Mouse (Mus musculus): Measurements from ENCODE around the gene Gm13420. TPM values are rescaled to one million over a fixed set of nuclear protein-coding genes. Genes with fewer than 3 reads are reported as not detected.
"Not testable (repeated sequence)": the region's sequence is repeated elsewhere in the genome, so short reads cannot be mapped to it uniquely, and the experiment has no call there.

Gm13420 gene
- polyA plus RNA-seq (2016; fragmentation: Nextera tagmentation; extraction: Ambion mirVana) = not detected in 2 replicates

DNA sequence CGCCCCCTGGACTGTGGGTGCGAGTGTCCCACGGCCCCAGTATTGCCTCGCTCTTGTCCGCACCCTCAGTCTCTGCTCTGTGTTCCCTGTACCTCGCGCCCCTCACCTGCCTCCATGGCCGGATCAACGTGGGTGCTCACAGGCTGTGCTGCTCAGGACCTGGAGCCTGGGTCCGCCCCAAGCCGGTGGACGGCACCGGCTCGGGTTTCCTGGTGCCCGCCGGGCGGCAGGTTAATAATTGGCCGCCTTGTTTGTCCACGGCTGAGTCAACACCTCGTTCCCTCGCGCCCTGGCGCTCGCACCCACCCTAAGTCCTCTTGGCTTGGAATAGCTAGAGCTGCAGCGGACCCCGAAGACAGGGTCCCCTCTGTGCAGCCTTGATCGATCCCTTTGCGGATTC, at the start of gene Gm13420:
Gene Gm13420 (minus strand): TSS at position 189 of the 400 bp plus-strand sequence.
- peak within 1 kb of the TSS; percentile 37 for H3K4me3 ChIP-seq
- peaks cover 76% of the 10 kb centered on the region for H3K27me3 ChIP-seq (ENCODE audit: poor library complexity, severe bottlenecking)
- peaks cover 22% of the 10 kb centered on the region for H3K4me1 ChIP-seq
- 5% methylated on average over 28 of the region's 28 CpGs for WGBS
- H3K9me3 ChIP-seq = 0 out of 2 replicates have a peak, but pooled peaks cover 4% of the 10 kb centered on the region
- no peaks in the 10 kb centered on the region for H3K36me3 ChIP-seq (replicated peaks)
- DNase-seq (ENCODE audit: extremely low spot score, low spot score) = no peak
- no peak within 1 kb of the TSS for H3K27ac ChIP-seq

DNA sequence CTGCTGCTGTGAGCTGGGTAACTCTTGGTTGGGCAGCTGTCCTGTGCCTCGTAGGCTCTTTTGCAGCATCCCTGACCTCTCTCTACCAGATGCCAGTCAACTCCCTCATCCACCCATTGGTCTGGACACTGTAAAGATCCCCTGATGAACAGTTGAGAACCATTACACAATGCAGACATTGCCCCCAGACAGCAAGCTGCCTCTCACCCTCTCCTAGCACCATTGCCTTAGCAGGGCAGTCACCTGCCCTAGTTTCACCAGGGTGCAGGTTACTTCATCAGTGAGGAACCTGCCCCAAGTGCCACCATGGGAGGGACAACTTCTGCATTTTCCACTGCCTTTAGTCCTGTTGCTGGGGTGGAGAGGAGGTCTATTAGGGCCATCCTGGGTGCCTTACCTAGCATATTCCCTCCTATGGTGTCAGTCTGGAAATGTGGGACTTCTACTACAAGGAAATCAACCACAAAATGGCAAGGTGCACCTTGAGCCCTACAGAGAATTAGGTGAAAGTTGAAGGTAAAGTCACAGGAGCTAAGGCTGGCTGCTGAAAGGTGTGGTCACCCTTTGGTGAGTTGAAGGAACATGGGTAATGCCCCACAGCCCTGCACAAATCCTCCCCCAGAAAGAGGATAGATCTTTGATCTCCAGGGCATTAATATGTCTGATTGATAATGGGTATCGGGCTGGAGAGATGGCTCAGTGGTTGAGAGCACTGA, 41.4 kb upstream of the Gm13420 start:
- Histone ChIP-seq H3K36me3 (replicated peaks) (peaks cover 69% of the 10 kb centered on the region), H3K9me3 (no peaks in the 10 kb centered on the region), H3K27ac (no peak overlapping the region), H3K4me3 (no peak overlapping the region), H3K4me1 (peaks cover 17% of the 10 kb centered on the region), H3K27me3 (ENCODE audit: poor library complexity, severe bottlenecking) (no peaks in the 10 kb centered on the region)
- 94% methylated on average over 2 of the region's 2 CpGs for WGBS
- no peak for DNase-seq (ENCODE audit: extremely low spot score, low spot score)

DNA sequence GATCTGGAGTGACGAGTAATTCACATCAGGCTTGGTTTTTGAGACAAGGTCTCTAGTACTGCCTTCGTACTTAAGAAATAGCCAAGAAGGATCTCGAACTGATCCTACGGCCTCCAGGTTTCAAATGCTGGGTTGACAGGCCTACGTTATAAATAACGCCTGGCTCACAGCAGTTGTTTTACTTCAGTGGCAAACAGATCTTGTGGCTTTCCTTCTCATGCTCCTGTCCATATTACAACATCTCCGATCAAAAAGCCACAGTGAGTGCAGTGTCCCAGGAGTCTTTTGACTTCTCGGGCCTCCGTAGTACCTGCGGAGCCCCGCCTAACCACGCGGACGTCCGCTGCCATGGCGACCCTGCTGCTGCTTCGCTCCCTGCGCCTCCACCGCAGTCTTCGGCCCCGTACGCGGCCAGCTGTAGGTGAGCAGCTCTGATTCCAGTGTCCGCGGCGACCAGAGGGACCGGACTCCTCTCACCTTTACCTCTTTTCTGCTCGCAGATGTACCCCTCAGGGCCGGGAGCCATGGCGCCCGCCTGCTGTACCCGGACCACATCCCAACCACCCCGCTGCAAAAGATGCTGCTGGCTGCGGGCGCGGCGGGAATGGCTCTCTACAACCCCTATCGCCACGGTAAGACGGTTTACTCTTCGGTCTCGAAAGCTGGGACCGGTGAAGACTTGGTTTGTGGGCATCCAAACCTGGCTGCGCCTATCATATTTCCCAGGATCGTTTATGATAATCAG, 36.6 kb upstream of the Gm13420 start, which contains the start of gene Trub2:
Gene Trub2 (minus strand): TSS at position 566 of the 745 bp plus-strand sequence.
- Histone ChIP-seq H3K36me3 (replicated peaks) (peaks cover 69% of the 10 kb centered on the region), H3K9me3 (no peaks in the 10 kb centered on the region), H3K27ac (peak within 1 kb of the TSS; percentile 88), H3K4me3 (peak within 1 kb of the TSS; percentile 88), H3K27me3 (ENCODE audit: poor library complexity, severe bottlenecking) (no peaks in the 10 kb centered on the region), H3K4me1 (peaks cover 20% of the 10 kb centered on the region)
- under 1% methylated on average over 45 of the region's 45 CpGs for WGBS
- DNase-seq (ENCODE audit: extremely low spot score, low spot score) = peak; percentile 78

DNA sequence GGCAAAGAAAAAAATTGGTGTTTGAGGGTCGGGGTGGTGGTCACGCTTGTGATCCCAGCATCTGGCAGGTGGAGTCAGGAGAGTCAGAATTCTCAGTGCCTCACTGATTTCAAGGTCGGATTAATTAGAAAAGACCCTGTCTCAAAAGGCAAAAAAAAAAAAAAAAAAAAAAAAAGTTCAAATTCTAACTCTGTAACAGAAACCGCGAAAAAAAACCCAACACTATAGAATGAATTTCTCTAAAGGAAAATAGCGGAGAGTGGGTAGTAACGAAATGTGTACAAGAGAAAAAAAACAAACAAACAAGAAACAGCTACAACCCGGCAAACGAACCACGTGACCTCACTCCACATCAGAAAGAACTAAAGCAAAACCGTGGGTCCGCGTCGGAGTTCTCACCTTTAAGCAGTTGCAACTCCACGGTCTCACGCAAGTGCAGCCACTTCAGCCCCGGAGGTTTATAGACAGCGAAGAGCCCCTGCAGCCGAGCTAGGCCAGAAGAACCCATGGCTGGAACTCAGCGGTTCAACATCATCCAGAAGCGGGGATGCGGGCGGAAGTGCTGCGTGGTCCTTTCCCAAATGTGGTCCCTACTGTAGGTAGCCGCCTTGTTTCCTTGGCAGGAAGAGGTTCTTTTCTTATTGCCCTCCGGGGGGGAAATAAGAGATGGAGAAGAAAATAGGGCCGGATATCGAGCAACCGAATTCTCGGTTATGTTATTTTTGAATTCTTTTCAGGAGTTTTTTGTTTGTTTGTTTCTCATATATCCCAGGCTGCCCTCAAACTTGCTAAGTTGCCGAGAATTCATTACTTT, 35.8 kb upstream of the Gm13420 start, which contains the start of gene Coq4:
Gene Coq4 (plus strand): TSS at position 390 of the 814 bp plus-strand sequence.
- H3K36me3 ChIP-seq (replicated peaks) = peaks cover 69% of the 10 kb centered on the region
- no peaks in the 10 kb centered on the region for H3K27me3 ChIP-seq (ENCODE audit: poor library complexity, severe bottlenecking)
- 2% methylated on average over 31 of the region's 31 CpGs for WGBS
- peak; percentile 88 for DNase-seq (ENCODE audit: extremely low spot score, low spot score)
- H3K27ac ChIP-seq = peak within 1 kb of the TSS; percentile 88
- H3K4me3 ChIP-seq = peak within 1 kb of the TSS; percentile 88
- H3K9me3 ChIP-seq = peaks cover 1% of the 10 kb centered on the region; the same call in 1 of the 2 replicates
- H3K4me1 ChIP-seq = peaks cover 20% of the 10 kb centered on the region

DNA sequence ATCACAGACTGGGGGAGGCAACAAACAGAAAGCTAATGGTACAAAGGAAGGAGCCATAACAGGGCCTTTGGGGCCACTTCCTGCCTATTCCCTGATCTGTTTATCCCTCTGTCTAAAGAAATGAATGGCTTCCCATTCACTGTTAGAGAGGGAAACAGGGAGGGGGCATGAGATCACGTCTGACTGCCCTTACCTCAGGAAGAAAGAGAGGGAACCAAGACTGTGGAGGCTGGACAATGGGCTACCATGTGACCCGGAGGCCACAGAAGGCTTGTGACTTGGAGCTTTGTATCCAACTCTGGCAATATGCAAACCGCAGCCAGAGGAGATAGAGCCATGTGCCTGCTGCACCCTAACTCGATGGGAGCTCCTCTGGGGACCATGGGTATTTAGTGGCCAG, 32.8 kb upstream of the Gm13420 start:
- no peaks in the 10 kb centered on the region for H3K27me3 ChIP-seq (ENCODE audit: poor library complexity, severe bottlenecking)
- no peak overlapping the region for H3K27ac ChIP-seq
- H3K4me1 ChIP-seq = peaks cover 20% of the 10 kb centered on the region
- no peak overlapping the region for H3K4me3 ChIP-seq
- WGBS = 75% methylated on average over 4 of the region's 4 CpGs
- DNase-seq (ENCODE audit: extremely low spot score, low spot score) = no peak
- peaks cover 72% of the 10 kb centered on the region for H3K36me3 ChIP-seq (replicated peaks)
- H3K9me3 ChIP-seq = peaks cover 12% of the 10 kb centered on the region

DNA sequence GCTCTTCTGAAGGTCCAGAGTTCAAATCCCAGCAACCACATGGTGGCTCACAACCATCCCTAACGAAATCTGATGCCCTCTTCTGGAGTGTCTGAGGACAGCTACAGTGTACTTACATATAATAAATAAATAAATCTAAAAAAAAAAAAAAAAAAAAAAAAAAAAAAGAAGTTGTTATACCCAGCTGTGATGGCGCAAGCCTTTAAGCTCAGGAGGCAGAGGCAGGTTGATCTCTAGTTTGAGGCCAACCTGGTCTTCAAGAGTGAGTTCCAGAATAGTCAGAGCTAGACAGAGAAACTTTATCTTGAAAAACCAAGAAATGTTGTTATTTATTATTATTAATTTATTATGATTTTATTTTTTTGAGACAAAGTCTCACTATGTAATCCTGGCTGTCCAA, 29.8 kb upstream of the Gm13420 start:
- not testable (repeated sequence) for H3K4me3 ChIP-seq; DNase-seq (ENCODE audit: extremely low spot score, low spot score); H3K27ac ChIP-seq; H3K27me3 ChIP-seq (ENCODE audit: poor library complexity, severe bottlenecking); H3K4me1 ChIP-seq
- H3K9me3 ChIP-seq = peaks cover 12% of the 10 kb centered on the region
- peaks cover 99% of the 10 kb centered on the region for H3K36me3 ChIP-seq (replicated peaks)
- WGBS = 96% methylated on average over 2 of the region's 2 CpGs

DNA sequence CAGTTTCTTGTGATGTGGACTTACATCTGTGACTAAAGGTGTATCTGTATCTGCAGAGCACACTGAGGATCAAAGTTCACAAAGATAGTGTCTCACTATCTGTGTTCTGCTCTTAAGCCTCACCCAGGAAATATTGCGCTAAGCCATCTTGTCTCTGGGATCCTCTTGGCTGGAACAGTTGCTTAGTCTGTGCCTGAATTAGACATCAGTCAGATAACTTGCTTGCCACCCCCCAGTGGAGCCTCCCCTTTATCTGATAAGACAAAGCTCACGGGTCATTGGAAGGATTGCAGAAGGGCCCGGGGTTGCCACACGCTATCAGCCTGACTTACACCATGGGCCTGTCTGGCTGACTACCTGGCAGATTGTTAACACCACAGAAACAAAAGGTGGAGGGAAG, 21.8 kb upstream of the Gm13420 start:
- peaks cover 49% of the 10 kb centered on the region for H3K36me3 ChIP-seq (replicated peaks)
- no peak overlapping the region for H3K4me3 ChIP-seq
- no peaks in the 10 kb centered on the region for H3K4me1 ChIP-seq
- no peak overlapping the region for H3K27ac ChIP-seq
- H3K9me3 ChIP-seq = no peaks in the 10 kb centered on the region
- no peak for DNase-seq (ENCODE audit: extremely low spot score, low spot score)
- 96% methylated on average over 4 of the region's 4 CpGs for WGBS
- no peaks in the 10 kb centered on the region for H3K27me3 ChIP-seq (ENCODE audit: poor library complexity, severe bottlenecking)

DNA sequence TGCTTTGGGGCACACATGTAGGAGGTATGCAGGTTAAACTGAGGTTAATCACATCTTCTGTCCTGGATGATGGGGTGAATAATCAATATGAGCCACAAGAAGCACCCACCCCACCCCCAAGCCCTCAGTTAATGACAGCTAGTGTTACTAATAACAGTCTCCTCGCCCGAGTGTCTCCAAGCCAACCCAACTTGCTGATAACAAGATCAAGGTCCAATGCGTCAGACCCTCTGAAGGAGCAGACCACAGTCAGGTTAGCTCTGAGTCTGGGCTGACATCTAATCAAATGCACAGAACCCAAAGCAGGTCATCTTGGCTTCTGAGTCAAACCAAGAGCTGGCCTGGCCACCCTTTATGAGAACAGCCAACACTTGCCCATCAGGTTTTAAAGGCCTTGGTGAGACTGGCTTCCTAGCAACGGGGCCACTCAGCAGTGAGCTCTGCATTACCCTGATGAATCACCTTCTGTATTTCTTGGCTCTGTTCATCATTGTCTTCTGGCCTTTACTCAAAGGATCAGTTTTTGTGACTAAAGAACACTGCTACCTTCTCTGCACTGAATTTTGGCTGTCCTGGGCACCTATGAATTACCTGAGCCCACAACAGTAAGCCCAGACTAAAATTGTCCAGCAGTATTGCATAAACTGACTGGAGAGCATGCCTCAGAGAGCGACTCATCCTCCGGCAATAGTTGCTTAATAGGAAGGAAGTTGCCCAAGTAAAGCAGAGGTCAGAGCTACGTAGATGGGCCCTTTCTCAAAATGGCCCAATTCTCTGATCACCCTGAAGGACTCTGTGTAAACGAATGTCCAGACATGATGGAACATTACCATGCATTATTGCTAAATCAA, 20.4 kb upstream of the Gm13420 start:
- Histone ChIP-seq H3K27me3 (ENCODE audit: poor library complexity, severe bottlenecking) (no peaks in the 10 kb centered on the region), H3K27ac (no peak overlapping the region), H3K4me1 (no peaks in the 10 kb centered on the region), H3K36me3 (replicated peaks) (peaks cover 35% of the 10 kb centered on the region), H3K4me3 (no peak overlapping the region), H3K9me3 (no peaks in the 10 kb centered on the region)
- WGBS = 86% methylated on average over 8 of the region's 8 CpGs
- no peak for DNase-seq (ENCODE audit: extremely low spot score, low spot score)

DNA sequence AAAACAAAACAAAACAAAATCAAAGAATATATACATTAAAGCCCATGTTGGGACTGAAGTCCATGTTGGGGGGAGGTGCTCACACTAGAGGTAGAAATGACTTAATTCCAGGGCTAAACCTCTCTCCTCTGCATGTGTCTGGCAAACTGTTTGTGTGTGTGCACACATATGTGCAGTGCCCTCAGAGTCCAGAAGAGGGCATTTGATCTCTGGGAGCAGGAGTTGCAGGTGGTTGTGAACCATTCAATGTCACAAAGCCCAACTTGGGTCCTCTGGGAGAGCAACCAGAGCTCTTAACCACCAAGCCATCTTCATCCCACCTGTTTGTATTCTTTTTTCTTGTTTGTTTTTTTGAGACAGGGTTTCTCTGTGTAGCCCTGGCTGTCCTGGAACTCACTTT, 18.7 kb upstream of the Gm13420 start:
- Histone ChIP-seq H3K4me1 (no peaks in the 10 kb centered on the region), H3K9me3 (no peaks in the 10 kb centered on the region), H3K27ac (no peak overlapping the region), H3K27me3 (ENCODE audit: poor library complexity, severe bottlenecking) (0 out of 2 replicates have a peak, but pooled peaks cover 4% of the 10 kb centered on the region), H3K4me3 (no peak overlapping the region), H3K36me3 (replicated peaks) (peaks cover 21% of the 10 kb centered on the region)
- no peak for DNase-seq (ENCODE audit: extremely low spot score, low spot score)

DNA sequence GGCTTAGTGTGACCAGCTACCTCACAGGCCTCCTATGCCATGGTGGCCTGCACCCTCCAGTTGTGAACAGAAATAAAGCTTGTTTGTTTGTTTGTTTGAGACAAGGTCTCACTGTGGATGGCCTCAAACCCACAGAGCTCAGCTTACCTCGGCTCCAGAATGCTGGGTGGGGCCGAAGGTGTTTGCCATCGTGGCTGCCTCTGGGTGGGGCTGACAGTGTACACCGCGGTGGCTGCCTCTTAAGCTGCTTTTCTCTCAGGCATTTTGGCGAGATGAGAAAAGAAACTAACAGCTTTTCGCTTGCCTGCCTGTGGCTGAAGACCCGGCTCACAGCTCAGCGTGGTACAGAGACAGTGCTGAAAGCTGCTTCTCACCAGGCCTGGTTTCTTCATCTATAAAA, 17.4 kb upstream of the Gm13420 start:
- Histone ChIP-seq H3K36me3 (replicated peaks) (peaks cover 13% of the 10 kb centered on the region), H3K27ac (no peak overlapping the region), H3K4me1 (no peaks in the 10 kb centered on the region), H3K4me3 (no peak overlapping the region), H3K9me3 (no peaks in the 10 kb centered on the region), H3K27me3 (ENCODE audit: poor library complexity, severe bottlenecking) (0 out of 2 replicates have a peak, but pooled peaks cover 7% of the 10 kb centered on the region)
- 70% methylated on average over 9 of the region's 9 CpGs for WGBS
- DNase-seq (ENCODE audit: extremely low spot score, low spot score) = no peak

DNA sequence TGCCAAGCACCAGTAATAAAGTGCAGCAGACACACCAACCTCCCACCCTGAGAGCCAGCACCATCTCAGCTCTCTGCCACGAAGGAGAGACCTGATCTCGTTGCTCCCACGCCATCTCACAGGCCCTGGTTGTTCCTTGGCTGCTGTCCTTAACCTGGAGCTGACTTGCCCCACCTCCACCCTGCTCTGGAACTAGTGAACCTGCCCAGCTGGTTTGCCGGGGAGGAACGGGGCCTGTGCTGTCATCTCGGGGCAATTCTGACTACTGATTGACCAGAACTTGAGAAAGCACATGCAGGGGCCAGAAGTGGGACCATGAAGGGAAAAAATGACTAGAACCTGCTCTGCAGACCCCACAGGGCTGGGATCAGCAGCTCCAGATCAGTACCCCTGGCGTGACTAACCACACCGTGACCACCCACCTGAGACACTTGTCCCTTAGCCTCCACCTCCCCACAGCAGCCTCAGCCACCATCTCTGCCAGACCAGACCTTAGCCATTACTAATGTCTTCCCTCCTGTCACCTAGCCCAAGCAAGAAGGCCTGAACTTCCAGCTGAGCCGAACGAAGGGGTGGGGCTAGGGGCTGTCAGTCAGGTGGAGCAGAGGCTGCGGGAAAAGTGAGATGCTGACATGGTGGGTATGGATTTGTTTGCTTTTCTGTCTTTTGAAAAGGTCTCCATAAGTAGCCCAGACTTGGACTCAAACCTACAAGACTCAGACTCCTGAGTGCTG, 16.7 kb upstream of the Gm13420 start:
- Histone ChIP-seq H3K4me3 (no peak overlapping the region), H3K36me3 (replicated peaks) (peaks cover 5% of the 10 kb centered on the region), H3K27ac (no peak overlapping the region), H3K4me1 (no peaks in the 10 kb centered on the region), H3K9me3 (no peaks in the 10 kb centered on the region), H3K27me3 (ENCODE audit: poor library complexity, severe bottlenecking) (peaks cover 10% of the 10 kb centered on the region; the same call in 1 of the 2 replicates)
- WGBS = 69% methylated on average over 11 of the region's 11 CpGs
- DNase-seq (ENCODE audit: extremely low spot score, low spot score) = no peak

Measured in forebrain, embryonic 10.5 days (tissue).